Mouse (Mus musculus): ENCODE data around the gene Fndc5.

DNA sequence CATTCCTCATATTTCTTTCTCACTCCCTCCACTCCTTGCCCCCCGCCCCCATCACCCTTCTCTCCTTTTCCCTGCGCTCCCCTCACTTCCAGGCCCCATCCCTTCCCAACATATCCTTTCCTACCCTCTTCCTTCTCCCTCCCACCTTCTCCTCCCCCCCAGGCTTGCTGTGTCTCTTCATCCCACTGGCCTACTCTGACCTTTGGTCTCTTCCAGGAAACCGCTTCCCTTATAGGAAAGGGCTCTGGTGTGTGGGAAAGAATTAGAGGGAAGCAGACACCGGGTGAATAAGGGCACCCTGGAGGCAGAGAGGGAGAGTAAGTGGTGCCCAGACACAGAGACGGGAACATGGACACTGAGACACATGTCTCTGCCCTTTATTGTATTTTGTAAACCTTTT is 54.9 kb downstream of the Fndc5 start:
- TF ChIP-seq TAL1 (conservative IDR thresholded peaks at IDR 0.05; ENCODE audit: low read depth, low read length) (no peak), GATA2 (IDR thresholded peaks at IDR 0.05; ENCODE audit: borderline replicate concordance, low read depth, low read length) (no peak)

Measured in G1E (cell line).